Mouse (Mus musculus) heart, adult 2 months (tissue): Measurements from ENCODE around the gene Cops2.

Experiments used
- CTCF ChIP-seq: fragments of 200-600 bp; IDR thresholded peaks from 2 replicates; pipeline ENCODE4 v1.8.1; 2022; ENCODE audit warnings: antibody characterized with exemption, mild to moderate bottlenecking, moderate library complexity
- EP300 ChIP-seq: fragments of 200-500 bp; IDR thresholded peaks from 2 replicates; pipeline ENCODE4 v1.6.1; 2011; ENCODE audit warnings: low read depth, low read length, control low read depth; ENCODE audit not compliant: insufficient read depth

DNA sequence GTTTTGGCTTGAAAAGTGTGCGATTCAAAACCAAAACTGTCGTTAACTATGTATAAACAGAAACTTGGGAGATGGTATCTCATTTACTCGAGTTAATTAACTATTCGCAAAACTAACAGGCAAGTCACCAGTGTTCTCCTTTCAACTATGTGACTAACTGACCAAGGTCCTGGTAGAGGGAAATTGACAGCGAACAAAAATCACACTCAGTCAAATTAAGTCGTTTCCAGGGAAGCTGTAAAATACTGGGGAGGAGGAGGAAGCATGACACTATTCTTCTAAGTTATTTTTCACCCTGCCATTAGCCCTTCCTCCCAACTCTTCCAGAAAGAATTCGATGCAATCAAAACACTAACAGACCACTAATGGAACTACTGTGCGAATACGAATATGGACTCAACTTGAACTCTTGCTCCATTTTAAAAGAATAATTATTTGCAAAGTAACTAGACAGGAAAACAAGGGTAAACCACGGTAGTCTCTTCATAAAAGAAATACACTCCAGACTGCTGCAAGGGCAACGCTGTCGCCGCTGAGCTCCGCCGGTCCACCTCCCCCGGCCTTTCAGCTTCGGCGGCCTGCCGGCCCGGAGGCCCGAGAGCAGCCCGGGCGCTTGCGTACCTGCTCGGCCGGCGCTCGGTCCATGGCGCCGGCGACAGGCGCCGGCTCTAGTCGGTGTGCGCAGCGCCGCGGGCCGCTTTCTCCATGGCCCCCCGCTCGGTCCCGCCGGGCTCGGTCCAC is 76.8 kb downstream of the Cops2 start:
- TF ChIP-seq CTCF (no peak), EP300 (no peak)
